Comparison of ENCODE assay signal across 15 mouse cellular contexts in genomic region chr11:115400126-115400525, GRCm38 (mm10). TPM values are rescaled to one million over a fixed set of nuclear protein-coding genes. Genes with fewer than 3 reads are reported as not detected.
DNase-seq lines count a peak whose midpoint lies in the region; ATAC-seq and TF ChIP-seq lines count a peak whose summit lies in the region.
"Had no signal": no experiment of that assay in that cellular context is flagged by ENCODE, and none has a peak within 500 bp of the region (broad histone marks: within the 10 kb centered on the region; RNA-seq: fewer than 3 reads in every experiment).

No protein-coding gene starts in this region.

- DNase-seq in cerebellum, adult 2 months, result peak; percentile 42 to 50
- DNase-seq in cerebellum, adult 11 months, result no peak
- DNase-seq in hindbrain, postnatal 0 days (ENCODE audit: low spot score), result no peak
- DNase-seq in hindbrain, embryonic 11.5 days (ENCODE audit: low spot score), result no peak
- DNase-seq in brain, adult 2 months (ENCODE audit: low read depth, low spot score), result peak; percentile 61
- DNase-seq in right cerebral cortex, adult 2 months (ENCODE audit: low spot score in 2 of 2), result no peak
- no peak for DNase-seq in embryo, embryonic 9.5 days (ENCODE audit: extremely low spot score)
- DNase-seq: embryo, embryonic 11 days; kidney, adult 18-20 months; kidney, postnatal 14 days; lung, postnatal 10 days had no signal

- peaks cover 27% of the 10 kb centered on the region for H3K4me1 ChIP-seq in cerebellum, adult 2 months (ENCODE audit: control insufficient read depth, insufficient read depth, low read length)
- H3K4me1 ChIP-seq in hindbrain, postnatal 0 days (ENCODE audit: insufficient read depth, low read length), result peaks cover 10% of the 10 kb centered on the region; the same call in 1 of the 2 replicates
- H3K4me1 ChIP-seq in hindbrain, embryonic 11.5 days (replicated peaks; ENCODE audit: control insufficient read depth, insufficient read depth, low read length), result no peaks in the 10 kb centered on the region
- peaks cover 32% of the 10 kb centered on the region for H3K4me1 ChIP-seq in midbrain, embryonic 15.5 days

- H3K4me3 ChIP-seq in cerebellum, adult 2 months (replicated peaks; ENCODE audit: insufficient read depth, low read depth, low read length), result peak overlapping the region; percentile 65
- no peak overlapping the region for H3K4me3 ChIP-seq in hindbrain, postnatal 0 days (ENCODE audit: low read length)
- H3K4me3 ChIP-seq in hindbrain, embryonic 11.5 days (ENCODE audit: low read depth, low read length), result no peak overlapping the region
- H3K4me3 ChIP-seq in midbrain, embryonic 15.5 days, result no peak overlapping the region
- H3K4me3 ChIP-seq: heart, embryonic 13.5 days; liver, embryonic 15.5 days had no signal

- peaks cover 9% of the 10 kb centered on the region for H3K36me3 ChIP-seq in hindbrain, postnatal 0 days (ENCODE audit: insufficient read depth, low read length)
- H3K36me3 ChIP-seq in hindbrain, embryonic 11.5 days (ENCODE audit: control insufficient read depth, insufficient read depth, low read length), result no peaks in the 10 kb centered on the region
- H3K36me3 ChIP-seq in midbrain, embryonic 15.5 days (replicated peaks), result peaks cover 12% of the 10 kb centered on the region; the same call in 1 of the 2 replicates
- H3K36me3 ChIP-seq: liver, embryonic 15.5 days had no signal

- no peak overlapping the region for H3K4me2 ChIP-seq in hindbrain, postnatal 0 days (ENCODE audit: low read depth, low read length)
- no peak overlapping the region for H3K4me2 ChIP-seq in hindbrain, embryonic 11.5 days (replicated peaks; ENCODE audit: low read depth, low read length)
- H3K4me2 ChIP-seq in midbrain, embryonic 15.5 days, result no peak overlapping the region
- H3K4me2 ChIP-seq: heart, embryonic 13.5 days; liver, embryonic 15.5 days had no signal

- peak overlapping the region; percentile 98 for H3K27ac ChIP-seq in cerebellum, adult 2 months (ENCODE audit: insufficient read depth, low read length)
- H3K27ac ChIP-seq in hindbrain, postnatal 0 days, result peak overlapping the region; percentile 52
- no peak overlapping the region for H3K27ac ChIP-seq in hindbrain, embryonic 11.5 days (ENCODE audit: low read depth, low read length)
- H3K27ac ChIP-seq in midbrain, embryonic 15.5 days, result peak overlapping the region; percentile 71
- H3K27ac ChIP-seq: heart, embryonic 13.5 days; liver, embryonic 15.5 days had no signal

- WGBS in cerebellum, adult 2 months, result 23% methylated on average over 3 of the region's 3 CpGs
- 63% methylated on average over 3 of the region's 3 CpGs for WGBS in hindbrain, postnatal 0 days
- WGBS in hindbrain, embryonic 11.5 days, result 69% methylated on average over 3 of the region's 3 CpGs
- WGBS in midbrain, embryonic 15.5 days, result 75% methylated on average over 3 of the region's 3 CpGs

- no peak for TF ChIP-seq CTCF in cerebellum, adult 2 months (IDR thresholded peaks at IDR 0.05; ENCODE audit: borderline replicate concordance, insufficient read depth, low read depth, low read length)
- no peak for TF ChIP-seq CTCF in hindbrain, postnatal 0 days (IDR thresholded peaks at IDR 0.05; ENCODE audit: low read depth)

- no peak overlapping the region for H3K9ac ChIP-seq in hindbrain, postnatal 0 days (replicated peaks; ENCODE audit: low read length)
- H3K9ac ChIP-seq in hindbrain, embryonic 11.5 days (ENCODE audit: low read depth, low read length), result no peak overlapping the region
- H3K9ac ChIP-seq in midbrain, embryonic 15.5 days, result no peak overlapping the region
- H3K9ac ChIP-seq: heart, embryonic 13.5 days; liver, embryonic 15.5 days had no signal

- H3K9me3 ChIP-seq in hindbrain, postnatal 0 days (ENCODE audit: low read length), result no peaks in the 10 kb centered on the region
- no peaks in the 10 kb centered on the region for H3K9me3 ChIP-seq in hindbrain, embryonic 11.5 days (ENCODE audit: control insufficient read depth, low read length)
- H3K9me3 ChIP-seq in midbrain, embryonic 15.5 days, result no peaks in the 10 kb centered on the region
- H3K9me3 ChIP-seq: heart, embryonic 13.5 days; liver, embryonic 15.5 days had no signal

- no peaks in the 10 kb centered on the region for H3K27me3 ChIP-seq in cerebellum, adult 2 months (ENCODE audit: control insufficient read depth, insufficient read depth, low read length)
- no peaks in the 10 kb centered on the region for H3K27me3 ChIP-seq in hindbrain, postnatal 0 days (ENCODE audit: insufficient read depth, low read length)
- no peaks in the 10 kb centered on the region for H3K27me3 ChIP-seq in hindbrain, embryonic 11.5 days (ENCODE audit: control insufficient read depth, insufficient read depth, low read length)
- no peaks in the 10 kb centered on the region for H3K27me3 ChIP-seq in midbrain, embryonic 15.5 days (replicated peaks)

- no peak for ATAC-seq in hindbrain, postnatal 0 days
- ATAC-seq in hindbrain, embryonic 11.5 days (ENCODE audit: low FRiP score), result no peak
- no peak for ATAC-seq in midbrain, embryonic 15.5 days (replicated peaks)

- no peak for TF ChIP-seq POLR2A in cerebellum, adult 2 months (IDR thresholded peaks at IDR 0.05; ENCODE audit: borderline replicate concordance, insufficient read depth, low read length)

RNA-seq across cellular contexts. Expression of gene Mrpl58, which starts 3.4 kb away (rescaled TPM):
- polyA plus RNA-seq in cerebellum, adult 2 months (2012; rRNA removed), result 157 and 164 TPM in 2 replicates
- total RNA-seq in hindbrain, postnatal 0 days (2014; rRNA removed), result 138 and 204 TPM in 2 replicates
- 205 and 210 TPM in 2 replicates for polyA plus RNA-seq in hindbrain, postnatal 0 days (2015; fragmentation: Nextera tagmentation; extraction: Ambion mirVana)
- polyA plus RNA-seq in hindbrain, embryonic 11.5 days (2014; fragmentation: Nextera tagmentation; extraction: Ambion mirVana), result 226 and 243 TPM in 2 replicates
- polyA plus RNA-seq in midbrain, embryonic 15.5 days (2015; fragmentation: Nextera tagmentation; extraction: Ambion mirVana), result 182 and 191 TPM in 2 replicates

RNA-seq across cellular contexts. Expression of gene Cdr2l, which starts 18.4 kb away (rescaled TPM):
- polyA plus RNA-seq in cerebellum, adult 2 months (2012; rRNA removed), result 53.7 and 54.3 TPM in 2 replicates
- 70.8 and 72.3 TPM in 2 replicates for total RNA-seq in hindbrain, postnatal 0 days (2014; rRNA removed)
- 17.7 and 18.8 TPM in 2 replicates for polyA plus RNA-seq in hindbrain, postnatal 0 days (2015; fragmentation: Nextera tagmentation; extraction: Ambion mirVana)
- 19.0 and 20.0 TPM in 2 replicates for polyA plus RNA-seq in hindbrain, embryonic 11.5 days (2014; fragmentation: Nextera tagmentation; extraction: Ambion mirVana)
- polyA plus RNA-seq in midbrain, embryonic 15.5 days (2015; fragmentation: Nextera tagmentation; extraction: Ambion mirVana), result 26.9 and 27.3 TPM in 2 replicates

RNA-seq across cellular contexts. Expression of gene Atp5h, which starts 19.6 kb away (rescaled TPM):
- 899 and 972 TPM in 2 replicates for polyA plus RNA-seq in cerebellum, adult 2 months (2012; rRNA removed)
- 203 and 240 TPM in 2 replicates for total RNA-seq in hindbrain, postnatal 0 days (2014; rRNA removed)
- 1,097 and 1,122 TPM in 2 replicates for polyA plus RNA-seq in hindbrain, postnatal 0 days (2015; fragmentation: Nextera tagmentation; extraction: Ambion mirVana)
- 899 and 905 TPM in 2 replicates for polyA plus RNA-seq in hindbrain, embryonic 11.5 days (2014; fragmentation: Nextera tagmentation; extraction: Ambion mirVana)
- polyA plus RNA-seq in midbrain, embryonic 15.5 days (2015; fragmentation: Nextera tagmentation; extraction: Ambion mirVana), result 782 and 789 TPM in 2 replicates

RNA-seq across cellular contexts. Expression of gene Kctd2, which starts 19.8 kb away (rescaled TPM):
- 93.6 and 98.0 TPM in 2 replicates for polyA plus RNA-seq in cerebellum, adult 2 months (2012; rRNA removed)
- 19.0 and 21.0 TPM in 2 replicates for total RNA-seq in hindbrain, postnatal 0 days (2014; rRNA removed)
- polyA plus RNA-seq in hindbrain, postnatal 0 days (2015; fragmentation: Nextera tagmentation; extraction: Ambion mirVana), result 22.1 and 24.5 TPM in 2 replicates
- polyA plus RNA-seq in hindbrain, embryonic 11.5 days (2014; fragmentation: Nextera tagmentation; extraction: Ambion mirVana), result 21.0 and 27.5 TPM in 2 replicates
- 32.3 and 34.8 TPM in 2 replicates for polyA plus RNA-seq in midbrain, embryonic 15.5 days (2015; fragmentation: Nextera tagmentation; extraction: Ambion mirVana)

RNA-seq across cellular contexts. Expression of gene Hid1, which starts 32.6 kb away (rescaled TPM):
- polyA plus RNA-seq in cerebellum, adult 2 months (2012; rRNA removed), result 105 and 106 TPM in 2 replicates
- total RNA-seq in hindbrain, postnatal 0 days (2014; rRNA removed), result 78.9 and 87.5 TPM in 2 replicates
- 55.3 and 58.1 TPM in 2 replicates for polyA plus RNA-seq in hindbrain, postnatal 0 days (2015; fragmentation: Nextera tagmentation; extraction: Ambion mirVana)
- polyA plus RNA-seq in hindbrain, embryonic 11.5 days (2014; fragmentation: Nextera tagmentation; extraction: Ambion mirVana), result 10.9 and 15.3 TPM in 2 replicates
- polyA plus RNA-seq in midbrain, embryonic 15.5 days (2015; fragmentation: Nextera tagmentation; extraction: Ambion mirVana), result 67.0 and 67.2 TPM in 2 replicates
- total RNA-seq: granulocyte monocyte progenitor cell, adult 5-6 weeks had no signal

Comparison
In these comparisons a context has a peak if more than half of its experiments do, and no peak if none do; other contexts are left out.
1. DNase-seq: peak in cerebellum, adult 2 months (2 of 2) and brain, adult 2 months (single experiment); none in cerebellum, adult 11 months (single experiment), hindbrain, postnatal 0 days (single experiment), hindbrain, embryonic 11.5 days (single experiment), right cerebral cortex, adult 2 months (0 of 2) and embryo, embryonic 9.5 days (single experiment).